Mouse (Mus musculus) erythroblast, embryonic 14.5 days (primary cell): ENCODE results near the gene Kcnn1.

Source experiments
- GATA1 ChIP-seq: IDR thresholded peaks from 2 replicates; pipeline ENCODE4 v1.6.1; 2012; ENCODE audit warnings: low read length, inconsistent platforms, mixed read lengths
- TAL1 ChIP-seq: IDR thresholded peaks from 3 replicates; pipeline ENCODE4 v1.6.1; 2012; ENCODE audit warnings: low read length, inconsistent platforms, mixed read lengths

GRCm38 (mm10) chr8:70840590-70840989 is 22.5 kb downstream of the Kcnn1 start:
- TF ChIP-seq TAL1 (no peak), GATA1 (no peak)
